Mouse (Mus musculus) hematopoietic stem cell, adult 5-6 weeks (primary cell): Measurements from ENCODE around the gene Eif5a2. TPM values are rescaled to one million over a fixed set of nuclear protein-coding genes. Genes with fewer than 3 reads are reported as not detected.

Experiments
- ATAC-seq, 2 experiments: fragments of 125-278 bp in 1 of 2; replicated peaks in 1 of 2; 2 replicates each; pipeline ENCODE4 v1.8.0; 2016 to 2017; ENCODE audit warnings: inconsistent platforms in 2 of 2, mild to moderate bottlenecking in 2 of 2, moderate number of reproducible peaks in 2 of 2, low read depth in 1 of 2, moderate TSS enrichment in 1 of 2; ENCODE audit not compliant: low FRiP score in 2 of 2, poor library complexity in 2 of 2, severe bottlenecking in 2 of 2, insufficient read depth in 1 of 2, low TSS enrichment in 1 of 2
- total RNA-seq: library from RNA; stranded (forward); fragments of 172-1452, 232-1000 nt; gene quantifications from 2 replicates; pipeline ENCODE4 v1.2.3, GENCODE M21; 2017

The Eif5a2 gene
- total RNA-seq, 1 experiment from 2014 or later, result 4.7 TPM

DNA sequence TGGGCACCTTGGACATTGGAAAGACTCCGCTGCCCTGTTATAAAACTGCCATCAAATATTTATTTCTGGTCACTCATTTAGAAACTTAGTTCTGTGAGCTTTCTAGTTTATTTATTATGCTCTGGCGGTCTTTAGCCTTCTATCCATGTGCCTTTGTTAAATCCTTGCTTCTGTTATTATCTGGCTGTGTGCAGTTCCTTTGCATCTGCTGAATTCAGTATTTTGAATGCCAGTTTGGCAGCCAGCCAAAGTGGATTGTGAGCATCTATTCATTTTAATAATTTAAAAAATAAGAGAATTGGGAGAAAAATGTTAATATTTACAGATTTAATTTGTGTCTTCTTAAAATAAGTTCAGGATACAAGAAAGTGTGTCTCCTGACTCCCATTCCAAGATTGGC is 3.1 kb downstream of the Eif5a2 start:
- no peak for ATAC-seq

DNA sequence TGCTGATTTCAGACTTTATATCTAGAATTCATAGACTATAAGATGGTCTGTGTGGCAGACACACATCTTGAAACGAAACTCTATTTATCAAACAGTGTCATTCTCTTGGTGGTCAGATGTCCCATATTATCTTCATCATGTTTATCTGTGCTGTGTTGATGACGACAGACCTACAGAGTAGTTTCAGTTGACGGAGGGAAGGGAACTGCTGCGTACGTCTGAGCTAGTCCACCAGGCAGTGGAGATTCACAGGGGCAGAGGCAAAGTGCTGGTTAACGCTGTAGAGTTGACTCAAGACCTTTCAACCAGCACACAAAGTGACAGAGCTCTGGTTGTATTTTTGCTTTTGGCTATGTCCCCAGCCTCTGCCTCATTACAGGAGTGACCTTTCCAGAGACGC is 13.8 kb downstream of the Eif5a2 start:
- ATAC-seq, result no peak

DNA sequence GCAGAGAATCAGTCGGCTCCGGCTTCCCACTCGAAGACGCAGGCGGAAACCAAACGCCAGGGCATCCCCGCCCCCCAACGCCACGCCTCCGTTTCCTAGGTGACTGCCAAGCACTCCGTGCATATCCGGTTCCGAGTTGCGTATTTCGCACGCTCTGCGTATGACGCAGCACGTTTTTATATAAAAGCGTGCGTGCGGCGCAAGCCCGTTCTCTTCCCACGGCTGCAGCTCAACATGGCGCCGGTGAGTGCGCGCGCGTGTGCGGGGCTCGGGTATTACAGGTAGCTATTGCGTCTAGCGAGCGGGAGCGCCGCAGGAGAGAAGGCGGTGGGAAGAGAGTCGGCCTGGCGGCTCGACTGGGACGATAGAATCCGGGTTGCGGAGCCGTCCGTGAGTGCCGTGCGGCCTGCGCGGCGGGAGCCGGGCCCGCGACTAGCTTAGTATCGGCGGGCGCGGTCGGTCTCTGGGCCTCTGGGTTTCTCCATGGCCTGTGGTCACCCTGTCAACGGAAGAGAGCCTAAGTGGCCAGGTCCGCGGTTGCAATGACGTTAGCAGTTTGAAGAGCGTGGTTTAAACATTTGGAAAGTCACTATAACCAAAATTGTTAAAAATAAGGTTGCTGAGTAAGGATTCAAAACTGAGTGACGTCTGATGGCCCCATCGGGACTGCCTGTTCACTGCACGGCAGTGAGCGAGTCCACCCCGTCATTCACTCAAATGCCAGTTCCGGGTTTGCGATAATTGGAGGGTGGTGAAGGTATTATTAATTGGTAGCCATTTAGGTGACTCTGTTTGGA is 24.4 kb downstream of the Eif5a2 start, which contains the start of gene Rpl22l1:
TSS of gene Rpl22l1 (plus strand) at position 136 of the 797 bp plus-strand sequence.
- peak; percentile 95 for ATAC-seq

DNA sequence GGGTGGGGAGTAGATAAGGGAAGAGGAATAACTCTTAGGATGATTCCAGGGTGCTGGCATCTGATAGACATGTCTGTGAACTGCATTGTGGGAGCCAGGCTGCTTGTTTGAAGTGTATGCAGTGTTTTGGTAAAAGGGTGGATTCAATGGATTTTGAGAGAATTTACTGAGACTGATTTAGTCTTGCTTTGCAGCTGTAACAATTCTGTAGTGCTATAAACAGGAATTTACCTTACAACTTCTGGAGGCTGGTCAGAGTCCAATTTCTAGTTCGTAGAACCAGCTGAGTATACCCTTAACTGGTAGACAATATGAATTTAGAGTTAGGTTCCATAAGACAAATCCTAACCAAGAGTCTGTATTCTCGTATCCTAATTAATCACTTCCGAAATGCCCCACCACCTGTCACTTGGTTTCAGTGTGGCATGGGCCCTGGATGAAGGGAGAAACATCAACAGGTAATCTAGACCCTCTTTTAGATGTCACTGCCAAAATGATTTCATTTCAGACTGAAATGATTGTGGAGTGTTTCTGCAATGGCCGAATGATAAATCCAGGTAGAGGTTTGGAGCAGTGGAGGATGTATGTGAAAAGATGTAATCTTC is 27.1 kb downstream of the Eif5a2 start:
- ATAC-seq, result no peak

DNA sequence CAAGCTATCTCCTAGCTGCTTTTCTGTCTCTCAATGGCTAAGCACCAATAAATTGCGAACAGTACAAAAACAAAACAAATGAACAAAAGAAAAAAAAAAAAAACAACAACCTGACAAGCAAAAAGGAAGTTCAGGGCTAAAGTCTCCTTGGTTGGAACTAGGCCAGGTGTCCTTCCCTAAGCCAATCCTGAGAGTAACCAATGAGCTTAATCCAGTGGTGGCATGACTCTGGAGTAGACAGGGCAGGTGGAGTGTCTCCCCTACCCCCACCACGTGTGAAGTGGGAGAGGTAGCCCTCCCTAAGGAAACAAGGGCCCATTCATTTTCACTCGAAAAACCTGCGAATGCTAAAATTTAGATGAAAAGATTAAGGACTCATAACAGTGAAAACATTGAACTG is 30.4 kb downstream of the Eif5a2 start:
- no peak for ATAC-seq

DNA sequence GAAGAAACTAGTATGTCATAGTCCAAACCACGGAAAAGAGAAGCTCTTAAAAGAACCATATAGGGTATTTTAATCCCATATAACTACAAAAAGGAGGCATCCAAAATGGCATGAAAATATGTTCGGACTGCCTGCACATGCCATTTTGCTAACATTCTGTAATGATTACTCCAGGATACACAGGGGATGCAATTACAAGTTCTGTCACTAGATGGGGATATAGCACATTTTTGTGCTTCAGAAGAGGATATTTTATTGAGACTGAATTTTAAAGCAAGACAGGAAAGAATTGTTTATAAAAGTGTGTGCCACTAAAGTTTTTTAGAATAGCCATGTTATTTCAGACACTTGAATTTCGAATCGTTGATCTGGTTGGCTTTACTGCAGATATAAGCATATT is 33.3 kb downstream of the Eif5a2 start:
- peak; percentile 71 to 74 for ATAC-seq

DNA sequence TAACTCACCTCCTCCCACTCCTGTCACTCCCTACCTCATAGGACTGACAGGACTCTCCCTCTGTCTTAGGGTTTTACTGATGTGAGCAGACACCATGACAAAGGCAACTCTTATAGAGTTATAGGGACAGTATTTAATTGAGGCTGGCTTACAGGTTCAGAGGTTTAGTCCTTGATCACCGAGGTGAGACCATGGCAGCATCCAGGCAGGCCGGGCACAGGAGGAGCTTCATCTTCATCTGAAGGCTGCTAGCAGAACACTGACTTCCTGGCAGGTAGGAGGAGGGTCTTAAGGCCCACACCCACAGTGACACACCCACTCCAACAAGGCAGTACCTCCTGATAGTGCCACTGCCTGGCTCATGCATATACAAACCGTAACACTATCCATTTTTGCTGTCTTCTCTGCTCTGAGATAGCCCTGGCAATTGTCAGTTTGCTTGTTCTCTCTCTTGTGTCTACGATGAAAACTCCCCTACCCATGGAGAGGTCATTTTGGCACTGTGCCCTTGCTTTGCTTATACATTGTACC is 35.0 kb downstream of the Eif5a2 start:
- no peak for ATAC-seq

DNA sequence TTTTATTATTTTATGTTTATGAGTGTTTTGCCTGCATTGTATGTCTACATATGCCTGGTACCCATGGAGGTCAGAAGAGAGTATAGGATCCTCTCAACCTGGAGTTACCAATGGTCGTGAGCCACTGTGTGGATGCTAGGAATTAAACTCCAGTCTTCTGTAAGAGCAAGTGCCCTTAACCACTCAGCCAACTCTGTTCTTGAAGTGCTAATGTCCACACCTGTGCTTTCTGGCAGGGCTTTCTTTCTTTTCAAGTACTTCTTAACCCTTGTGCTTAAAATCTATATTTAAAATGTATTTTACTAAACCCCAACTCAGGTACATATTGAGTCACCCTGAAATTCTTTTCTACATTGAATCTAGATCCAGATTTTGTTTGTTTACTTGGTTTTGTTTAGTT is 45.2 kb downstream of the Eif5a2 start:
- ATAC-seq, result no peak

DNA sequence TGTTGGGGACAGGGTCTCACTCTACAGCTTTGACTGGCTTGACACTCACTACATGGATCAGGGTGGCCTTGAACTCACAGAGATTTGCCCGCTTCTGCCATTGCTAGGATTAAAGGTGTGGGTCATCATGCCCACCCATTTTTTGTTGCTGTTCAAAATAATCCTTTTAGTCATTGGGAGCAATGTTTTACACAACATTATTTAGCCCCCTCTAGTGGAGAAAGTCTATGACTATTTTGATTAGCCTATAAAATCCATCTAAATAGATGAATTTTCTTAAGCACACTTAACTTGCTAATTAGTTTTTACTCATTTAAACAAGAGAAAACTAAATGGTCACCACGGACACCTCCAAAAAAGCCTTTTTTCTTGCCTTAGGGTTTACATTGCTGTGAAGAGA is 46.5 kb downstream of the Eif5a2 start:
- no peak for ATAC-seq

DNA sequence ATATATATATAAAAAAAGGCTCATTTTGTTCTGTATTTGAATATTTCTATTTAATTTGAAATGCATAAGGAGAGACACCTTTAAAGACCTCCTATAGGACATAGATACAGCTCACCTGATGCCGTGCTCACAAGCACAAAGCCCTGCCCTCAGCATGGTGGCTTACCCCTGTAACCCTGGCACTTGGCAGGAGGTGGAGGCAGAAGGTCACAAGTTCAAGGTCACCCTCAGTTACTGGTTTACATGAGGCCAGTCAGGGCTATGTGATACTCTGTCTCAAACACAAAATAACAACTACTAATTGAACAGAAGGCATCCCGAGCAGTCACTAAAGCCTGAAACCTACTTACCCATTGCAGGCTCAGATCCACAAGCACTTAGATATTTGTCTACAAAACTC is 48.4 kb downstream of the Eif5a2 start:
- no peak for ATAC-seq

DNA sequence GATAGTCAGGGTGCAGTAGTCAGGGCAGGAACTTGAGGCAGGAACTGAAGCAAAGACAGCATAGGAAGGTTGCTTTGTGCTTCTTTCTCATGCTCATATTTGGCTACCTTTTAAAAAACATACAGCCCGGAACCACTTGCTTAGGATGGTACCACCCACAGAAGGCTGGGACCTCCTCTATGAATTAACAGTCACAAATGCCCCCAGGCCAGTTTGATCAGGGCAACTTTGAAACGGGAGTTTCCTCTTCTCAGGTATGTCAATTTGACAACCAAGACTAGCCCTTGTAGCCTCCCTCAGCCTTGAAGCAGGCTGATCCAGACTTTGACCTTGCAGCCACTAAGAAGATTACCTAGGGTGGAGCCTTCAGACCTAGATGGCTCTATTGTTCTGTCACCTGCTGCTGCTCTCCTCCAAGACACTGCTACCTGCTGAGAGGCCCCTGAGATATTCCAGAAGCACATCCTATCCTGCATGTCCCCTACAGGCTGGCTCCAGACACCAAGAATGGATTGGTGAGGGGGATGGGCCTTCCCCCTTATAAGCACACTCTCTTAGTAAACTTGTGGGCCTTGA is 55.8 kb downstream of the Eif5a2 start:
- no peak for ATAC-seq

DNA sequence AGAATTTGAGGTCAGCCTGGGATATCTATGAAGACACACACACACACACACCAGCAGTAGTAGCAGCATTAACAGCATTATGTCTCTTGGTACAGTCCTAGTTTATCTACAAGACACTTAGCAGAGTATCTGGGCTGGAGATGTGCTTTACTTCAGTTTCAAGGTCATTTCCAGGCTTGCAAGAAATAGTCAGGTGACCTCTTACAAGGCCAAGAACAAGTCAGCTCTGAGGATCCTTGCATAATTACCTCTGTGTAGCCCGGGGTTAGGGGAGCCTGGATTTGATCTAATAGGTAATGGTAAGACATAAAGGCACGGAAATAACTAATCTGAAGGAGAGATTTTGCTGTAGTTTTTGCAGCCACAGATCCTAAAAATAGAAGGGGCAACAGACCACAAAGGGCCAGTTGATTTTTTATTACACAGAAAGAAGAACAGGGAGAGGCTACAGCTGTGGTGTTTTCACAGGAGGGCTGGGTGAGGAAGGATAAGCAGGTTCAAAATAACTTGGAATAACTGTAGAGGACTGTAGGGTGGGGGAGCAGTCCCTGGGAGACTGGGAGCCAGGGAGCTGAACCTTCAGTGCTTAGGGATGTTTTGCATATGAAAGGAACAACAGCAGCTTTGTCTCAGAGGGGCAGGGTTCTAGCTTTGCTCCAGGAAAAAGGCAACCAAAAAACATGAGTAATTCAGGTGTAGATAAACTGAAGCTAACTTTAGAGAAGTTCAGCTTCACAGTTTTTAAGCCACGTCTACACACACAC is 61.0 kb downstream of the Eif5a2 start:
- ATAC-seq, result 0 out of 4 replicates have a peak, but pooled peaks of 1 of the 2 experiments have one; percentile 22

DNA sequence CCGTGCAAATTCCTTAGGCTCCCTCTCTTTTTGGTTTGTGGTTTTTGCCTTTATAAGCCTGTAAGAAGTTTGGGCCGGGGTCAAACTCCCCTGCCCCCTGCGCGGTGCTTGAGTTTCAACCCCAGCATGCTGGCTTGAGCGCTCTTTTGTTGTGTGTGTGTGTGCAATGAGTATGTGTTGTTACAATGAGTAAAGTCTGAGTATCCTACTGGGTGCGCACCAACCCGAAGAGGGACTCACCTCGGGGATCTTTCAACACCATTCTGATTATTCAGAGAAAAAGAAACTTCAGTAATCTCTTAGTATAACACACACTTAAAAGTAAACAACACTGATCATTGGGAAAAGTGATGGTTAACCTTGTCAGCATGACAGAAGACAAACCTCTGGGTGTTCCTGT is 62.2 kb downstream of the Eif5a2 start:
- ATAC-seq, result no peak

DNA sequence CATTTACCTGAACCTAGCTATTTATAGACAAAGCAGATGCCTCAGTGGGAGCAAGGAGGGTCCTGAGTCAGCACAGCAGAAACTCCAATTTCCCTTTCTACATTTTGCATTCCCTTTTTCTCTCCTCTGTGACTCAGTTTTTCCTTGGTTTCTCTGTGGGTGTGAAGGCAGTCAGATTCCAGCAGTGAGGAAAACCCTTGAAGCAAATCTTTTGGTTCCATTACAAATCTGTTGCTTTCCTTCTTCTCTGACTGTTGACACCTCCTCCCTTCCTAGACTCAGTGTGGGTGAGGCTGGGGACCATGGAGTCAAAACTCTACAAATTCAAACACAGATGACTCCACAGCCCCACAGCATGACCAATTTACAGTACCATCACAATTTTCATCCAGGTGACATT is 66.0 kb downstream of the Eif5a2 start:
- no peak for ATAC-seq
